Mouse (Mus musculus): ENCODE measurements around the gene Cmss1.

Cmss1 gene

DNA sequence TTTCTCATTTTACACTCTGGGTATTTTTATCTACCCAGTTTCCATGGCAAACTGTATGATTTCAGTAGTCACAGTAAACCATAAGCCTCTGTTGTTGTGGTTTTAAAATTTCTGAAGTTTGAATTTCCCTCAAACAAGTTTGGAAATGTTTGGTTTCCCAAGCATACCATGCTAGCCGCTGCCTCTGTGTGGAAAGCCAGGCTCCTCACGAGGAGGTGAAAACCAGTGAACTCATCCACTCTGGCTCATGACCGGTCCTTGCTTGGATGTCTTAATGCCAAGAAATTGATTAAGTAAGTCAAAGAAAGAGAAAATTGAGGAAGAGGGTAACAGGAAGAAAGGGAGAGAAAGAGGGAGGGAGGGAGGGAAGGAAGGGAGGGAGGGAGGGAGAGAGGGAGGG, 48.4 kb downstream of the Cmss1 start:
- no peak for DNase-seq (ENCODE audit: low read depth)

DNA sequence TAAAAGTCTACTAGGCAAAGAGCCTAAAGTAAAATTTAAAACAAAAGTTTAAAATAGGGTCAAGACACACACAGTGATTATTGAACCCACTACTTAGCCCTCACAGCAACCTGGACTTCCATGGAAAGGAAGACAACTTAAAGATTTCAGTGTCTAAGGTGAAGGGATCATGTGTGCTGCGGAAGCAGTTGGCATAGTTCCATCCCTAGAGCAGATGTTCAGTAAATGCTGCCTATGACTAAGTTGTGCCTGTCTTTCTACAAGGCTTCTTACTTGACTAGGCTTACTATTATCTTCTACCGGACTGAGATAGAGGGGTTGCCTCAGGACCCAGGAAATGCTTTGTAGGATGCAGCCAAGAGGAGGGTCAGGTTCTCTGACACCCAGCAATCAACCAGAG, 50.4 kb downstream of the Cmss1 start:
- no peak for DNase-seq (ENCODE audit: low read depth)

DNA sequence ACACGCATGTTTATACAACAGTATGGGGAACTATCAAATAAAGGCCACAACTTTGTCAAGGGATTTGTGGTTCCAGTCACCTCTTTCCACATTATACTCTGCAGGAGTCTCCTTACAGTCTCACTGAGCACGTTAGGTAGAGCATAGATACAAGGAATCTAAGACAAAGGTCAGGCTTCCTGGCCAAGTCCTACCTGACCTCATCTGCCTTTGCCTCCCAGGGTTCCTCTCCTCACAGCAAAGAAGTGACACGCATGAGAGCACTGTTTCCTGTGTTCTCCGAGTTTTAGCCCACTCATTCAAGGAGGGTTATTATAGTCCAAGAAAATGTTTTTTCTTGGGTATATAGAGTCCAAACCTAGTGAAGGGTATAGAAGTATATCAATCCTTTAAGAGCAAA, 51.0 kb downstream of the Cmss1 start:
- DNase-seq (ENCODE audit: low read depth), result no peak

DNA sequence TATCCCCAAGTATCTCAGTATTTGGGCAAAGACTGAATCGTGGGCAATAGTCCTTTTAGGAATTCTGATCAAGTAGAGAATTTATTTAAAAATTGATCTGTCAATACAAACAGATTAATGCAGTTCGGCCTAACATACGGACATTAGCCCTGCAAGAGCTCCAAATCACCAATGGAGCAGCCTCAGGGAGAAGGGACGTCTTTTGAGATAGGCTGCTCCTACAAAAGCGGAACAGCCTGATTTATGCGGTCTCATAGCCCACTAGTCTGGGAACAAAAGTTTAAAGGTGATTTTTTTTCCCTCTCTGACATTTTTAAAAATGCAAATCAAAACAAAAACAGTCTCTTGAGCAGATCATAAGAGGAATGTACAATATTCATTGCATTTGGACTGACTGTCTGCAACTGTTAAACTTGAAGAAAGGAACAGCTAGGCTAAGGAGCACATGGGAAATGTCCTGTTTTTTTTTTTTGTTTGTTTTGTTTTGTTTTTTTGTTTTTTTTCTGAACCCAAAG, 51.7 kb downstream of the Cmss1 start:
- DNase-seq (ENCODE audit: low read depth), result no peak

DNA sequence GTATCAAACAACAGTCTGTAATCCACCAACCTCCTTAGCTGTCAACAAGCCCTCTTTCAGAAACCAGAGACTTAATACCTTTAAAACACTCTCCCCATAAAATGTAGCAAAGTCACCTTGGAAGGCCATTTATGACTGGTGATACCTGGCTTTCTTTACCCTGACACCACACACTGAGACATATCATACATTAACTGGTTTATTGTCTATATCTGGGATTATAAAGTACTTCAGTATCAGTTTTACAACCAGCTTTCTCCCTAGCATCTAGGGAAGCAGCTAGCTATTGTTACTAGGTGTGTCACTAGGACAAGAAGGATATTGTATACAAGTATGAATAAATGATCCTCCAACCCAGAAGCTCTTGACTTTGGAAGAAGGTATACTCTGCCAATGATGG, 53.4 kb downstream of the Cmss1 start:
- DNase-seq (ENCODE audit: low read depth), result no peak

DNA sequence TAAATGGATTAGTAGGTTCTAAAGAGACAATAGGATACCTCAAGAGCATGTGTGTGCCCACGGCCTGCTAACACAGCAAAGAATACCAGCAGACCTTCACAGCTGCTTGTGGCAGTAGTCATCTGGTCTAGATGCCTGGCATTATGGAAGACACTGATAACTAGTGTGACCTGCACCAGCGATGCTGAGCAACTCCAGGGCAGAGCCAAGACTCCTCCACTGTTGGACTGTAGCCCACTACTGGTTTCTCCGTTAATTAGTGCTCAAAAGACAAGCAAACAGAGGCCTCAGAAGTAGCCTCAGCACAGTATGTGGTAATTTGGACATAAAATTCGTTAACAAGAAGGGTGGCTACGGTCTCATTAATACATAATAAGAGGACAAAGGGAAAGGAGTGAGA, 54.0 kb downstream of the Cmss1 start:
- DNase-seq (ENCODE audit: low read depth), result no peak

DNA sequence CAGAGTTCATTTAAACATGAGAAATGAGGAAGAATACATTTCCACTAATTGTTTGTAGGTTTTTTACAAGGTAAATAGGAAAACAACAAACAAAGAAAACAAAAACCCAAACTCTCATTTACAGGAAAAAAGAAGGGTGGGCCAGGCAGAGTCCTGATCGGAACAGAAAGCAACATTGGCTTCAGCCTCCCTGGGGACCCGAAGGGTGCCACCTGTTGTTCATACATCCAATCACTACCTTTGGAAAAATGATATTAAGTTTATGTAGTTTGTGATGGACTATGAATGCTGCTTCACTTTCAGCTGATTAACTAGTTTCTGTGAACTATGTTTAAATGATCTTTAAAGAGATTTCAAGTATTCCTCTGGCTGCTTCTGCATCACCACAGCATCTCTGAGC, 55.0 kb downstream of the Cmss1 start:
- no peak for DNase-seq (ENCODE audit: low read depth)

DNA sequence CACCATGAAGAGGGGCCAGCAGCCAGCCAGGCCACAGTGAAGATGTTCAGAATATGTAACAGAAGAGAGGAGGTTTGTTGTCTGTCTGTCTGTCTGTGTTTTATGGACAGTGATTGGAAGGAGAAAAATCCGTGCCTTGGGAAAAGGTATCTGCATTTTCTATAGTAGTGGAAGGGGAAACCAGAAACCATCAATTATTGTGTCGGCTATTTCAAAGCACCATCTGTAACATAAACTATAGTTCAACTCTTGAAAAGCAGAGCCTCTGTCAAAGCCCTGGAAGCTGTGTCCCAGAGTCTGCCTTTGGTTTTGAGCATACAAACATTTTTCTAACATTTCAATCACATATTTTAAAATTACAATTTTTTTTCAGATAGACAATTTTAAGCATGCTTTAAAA, 55.8 kb downstream of the Cmss1 start:
- no peak for DNase-seq (ENCODE audit: low read depth)

DNA sequence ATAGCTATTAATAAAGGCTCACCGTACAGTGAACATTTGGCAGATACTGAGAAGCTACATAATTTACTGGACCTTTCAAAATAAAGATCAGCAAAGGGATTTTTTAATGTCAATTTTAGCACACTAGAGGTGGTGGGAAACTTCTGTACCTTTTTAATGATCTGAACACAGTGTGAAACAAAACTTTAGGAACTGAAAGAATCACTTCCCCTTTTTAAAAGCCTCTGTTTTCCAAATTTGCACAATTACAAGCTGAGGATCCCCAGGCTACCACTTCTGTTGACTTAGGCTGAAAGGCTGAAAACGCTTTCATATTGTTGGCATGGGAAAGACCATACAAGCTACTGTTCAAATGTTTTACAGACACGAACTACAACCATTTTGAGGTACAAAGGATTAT, 56.6 kb downstream of the Cmss1 start:
- no peak for DNase-seq (ENCODE audit: low read depth)

DNA sequence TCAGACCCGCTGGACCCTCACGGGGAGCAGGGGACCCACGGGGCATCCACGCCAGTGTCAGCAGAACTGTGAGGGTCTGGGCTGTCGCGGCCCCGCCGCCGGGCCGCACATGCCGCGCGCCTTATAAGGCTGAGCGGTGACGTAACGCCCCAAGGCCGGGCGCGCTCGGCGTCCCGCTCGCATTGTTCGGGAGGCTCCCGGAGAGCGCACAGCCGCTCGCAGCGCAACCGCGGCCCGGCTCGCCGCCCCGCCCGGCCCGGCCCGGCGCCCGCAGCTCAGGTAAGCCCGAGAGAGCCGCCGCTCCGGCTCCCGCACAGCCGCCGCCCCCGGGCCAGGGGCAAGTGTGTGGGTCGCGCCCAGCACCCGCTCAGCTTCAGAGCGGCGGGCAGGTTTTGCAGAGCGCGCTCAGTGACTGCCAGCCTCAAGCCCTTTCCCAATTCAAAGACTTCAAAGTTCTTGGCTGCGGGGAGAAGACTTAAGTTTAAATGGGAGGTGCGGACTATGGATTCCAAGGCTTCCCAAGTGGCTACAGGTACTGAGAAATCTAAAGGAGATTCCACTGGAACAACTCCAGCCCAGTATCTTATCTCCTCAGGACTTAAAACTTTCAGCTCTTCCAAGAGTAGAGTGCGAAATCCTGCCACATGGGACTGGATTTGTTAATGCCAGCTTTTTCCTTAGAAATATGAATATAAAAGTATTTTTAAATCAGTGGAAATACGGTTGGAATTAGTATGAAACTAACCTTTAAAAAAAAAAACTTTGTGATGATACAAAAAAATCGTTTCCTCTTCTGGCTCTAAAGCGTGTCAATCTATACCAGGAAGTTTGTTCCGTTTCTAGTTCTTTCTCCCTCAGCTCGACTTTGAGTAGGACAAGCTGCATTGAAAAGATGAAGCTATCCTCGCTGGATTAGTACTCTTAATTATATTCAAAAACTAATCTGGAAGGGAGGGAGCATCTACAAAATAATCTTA, 57.3 kb downstream of the Cmss1 start:
- peak; percentile 24 for DNase-seq (ENCODE audit: low read depth)

DNA sequence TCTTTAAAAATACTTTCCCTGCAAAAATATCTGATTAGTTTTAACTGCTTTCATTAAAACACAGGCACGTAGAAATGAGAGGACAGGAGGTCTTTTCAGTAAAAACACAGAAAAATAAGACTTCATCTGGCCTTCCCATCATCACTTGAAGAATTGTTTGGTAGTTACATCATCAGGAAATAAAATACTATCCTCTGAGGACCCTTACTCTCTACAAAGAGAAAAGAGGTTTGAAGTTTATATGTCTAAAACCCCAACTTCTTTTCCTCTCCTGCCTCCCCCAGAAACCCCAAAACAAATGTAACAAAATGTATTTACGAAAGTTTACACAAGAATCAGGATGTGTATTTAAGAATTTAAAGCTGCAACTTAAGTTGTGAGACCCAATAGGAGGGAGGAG, 58.1 kb downstream of the Cmss1 start:
- DNase-seq (ENCODE audit: low read depth), result no peak

DNA sequence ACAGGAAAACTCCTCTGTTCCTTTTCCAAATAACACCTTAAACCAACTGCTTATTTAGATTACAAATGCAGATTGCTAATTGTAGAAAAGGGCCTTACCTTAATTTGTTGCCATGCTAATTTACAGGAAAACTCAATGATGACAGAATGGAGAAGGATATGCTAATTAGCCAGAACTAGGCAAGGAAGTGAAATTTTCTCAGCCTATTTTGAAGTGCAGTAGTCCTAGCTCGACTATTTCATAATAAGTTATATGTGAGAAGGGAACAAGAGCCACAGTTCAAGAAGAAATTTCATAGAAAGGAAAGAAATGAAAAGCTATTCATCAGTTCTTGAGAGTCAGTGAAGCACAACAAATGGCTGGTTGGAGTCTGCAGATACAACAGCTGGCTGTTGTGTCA, 60.3 kb downstream of the Cmss1 start:
- DNase-seq (ENCODE audit: low read depth), result no peak

DNA sequence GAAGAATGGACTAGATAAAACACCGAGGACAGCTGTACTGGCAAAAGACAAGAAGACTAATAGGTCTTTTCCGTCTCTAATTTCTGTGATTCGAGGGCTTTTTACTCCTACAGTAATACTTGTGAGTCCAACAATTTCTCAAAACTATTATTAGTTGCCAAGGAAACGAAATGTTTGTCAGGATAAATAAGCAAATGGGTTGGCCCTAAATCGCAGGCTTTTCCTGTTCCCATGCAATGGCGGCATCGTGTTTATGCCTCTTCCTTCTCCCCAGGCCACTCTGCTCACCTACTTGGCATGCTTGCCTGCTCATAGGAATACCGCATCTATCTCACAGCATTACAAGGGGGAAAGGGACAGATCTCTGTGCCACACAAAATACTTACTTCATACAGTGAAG, 62.2 kb downstream of the Cmss1 start:
- no peak for DNase-seq (ENCODE audit: low read depth)

DNA sequence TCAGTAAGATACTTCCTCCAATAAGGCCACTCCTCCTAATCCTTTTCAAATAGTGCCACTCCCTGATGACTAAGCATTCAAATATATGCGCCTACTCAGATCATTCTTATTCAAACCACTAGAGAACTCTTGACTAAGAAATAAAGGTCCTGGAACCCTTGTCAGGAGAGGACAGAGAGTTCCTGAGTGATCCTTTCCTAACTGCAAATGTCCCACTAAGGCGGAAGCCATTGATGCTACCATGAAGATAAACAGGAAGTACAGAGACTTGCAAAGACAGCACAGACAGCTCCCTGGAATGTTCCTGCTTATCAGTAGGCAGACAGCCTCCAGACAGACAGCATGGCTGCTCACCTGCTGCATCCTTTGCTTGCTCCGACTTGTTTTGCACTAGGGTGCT, 63.4 kb downstream of the Cmss1 start:
- no peak for DNase-seq (ENCODE audit: low read depth)

DNA sequence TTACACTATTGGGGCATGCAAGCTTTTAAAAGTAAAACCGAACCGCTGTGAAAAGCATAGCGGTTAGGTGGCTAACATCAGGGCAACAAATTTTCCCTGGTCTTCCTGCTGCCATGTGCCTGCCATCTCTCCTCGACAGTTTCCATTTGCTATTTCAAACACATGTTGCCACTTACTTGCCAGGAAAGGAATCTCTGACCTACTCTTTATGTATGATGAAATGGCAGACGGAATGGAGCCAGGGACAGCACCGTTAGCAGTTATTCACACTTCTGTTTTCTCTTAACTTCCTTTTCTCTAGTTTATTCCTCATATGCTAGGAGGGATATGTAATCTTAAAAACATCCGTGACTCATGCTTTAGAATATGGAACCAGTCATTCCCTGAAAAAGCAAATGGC, 70.2 kb downstream of the Cmss1 start:
- DNase-seq (ENCODE audit: low read depth), result no peak

DNA sequence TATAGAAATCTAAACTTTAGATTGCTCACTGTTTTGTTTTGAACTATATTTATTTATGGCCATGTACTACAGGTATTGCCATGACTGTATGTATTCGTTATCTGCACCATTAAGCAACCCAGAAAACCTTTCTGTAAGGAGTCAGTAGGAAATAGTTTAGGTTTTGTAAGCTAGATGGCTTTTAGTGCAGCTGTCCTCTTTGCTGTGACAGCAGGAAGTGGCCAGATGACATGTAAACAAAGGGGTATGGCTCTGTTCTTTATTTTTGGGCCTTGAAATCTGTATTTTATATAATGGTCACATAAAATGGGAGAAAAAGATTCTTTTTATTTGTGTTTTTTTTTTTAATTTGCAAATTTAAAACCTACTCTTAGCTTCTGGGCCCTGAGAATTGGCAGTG, 71.9 kb downstream of the Cmss1 start:
- DNase-seq (ENCODE audit: low read depth), result no peak

DNA sequence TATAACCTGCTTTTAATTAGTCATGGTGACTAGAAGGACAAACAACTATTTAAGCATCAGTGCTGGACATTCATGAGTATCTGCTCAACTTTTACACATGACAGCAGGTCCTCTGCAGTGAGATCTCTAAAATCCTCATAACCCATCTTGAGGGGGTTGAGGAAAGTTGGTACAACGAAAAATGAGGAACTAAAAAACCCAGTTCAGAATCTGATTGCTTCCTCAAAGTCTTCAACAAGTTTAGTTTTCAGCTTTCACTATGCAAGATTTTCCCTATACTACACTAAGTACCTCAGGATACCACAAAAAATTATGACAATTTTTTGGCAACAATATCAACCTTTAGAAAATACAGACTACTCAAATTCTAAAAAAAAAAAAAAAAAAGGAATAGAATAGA, 72.3 kb downstream of the Cmss1 start:
- no peak for DNase-seq (ENCODE audit: low read depth)

DNA sequence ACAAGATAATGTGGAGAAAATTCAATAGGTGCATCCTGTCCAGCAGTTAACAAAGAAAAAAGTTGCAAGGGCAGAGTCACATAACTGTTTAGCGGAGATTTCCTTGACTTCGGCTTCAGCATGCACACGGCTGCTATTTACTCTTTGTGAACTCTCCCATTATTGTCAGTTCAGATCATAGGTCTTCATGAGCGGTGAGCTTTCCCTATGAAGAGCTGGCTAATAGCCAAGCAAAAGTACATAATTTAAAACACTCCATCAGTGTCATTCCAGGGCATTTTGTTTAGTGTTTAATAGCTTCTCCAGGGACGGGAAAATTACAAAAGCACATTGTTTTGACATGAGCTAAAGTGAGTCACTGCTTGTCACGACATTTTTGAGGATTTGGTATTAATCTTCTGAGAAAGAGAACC, 74.6 kb downstream of the Cmss1 start:
- DNase-seq (ENCODE audit: low read depth), result no peak

DNA sequence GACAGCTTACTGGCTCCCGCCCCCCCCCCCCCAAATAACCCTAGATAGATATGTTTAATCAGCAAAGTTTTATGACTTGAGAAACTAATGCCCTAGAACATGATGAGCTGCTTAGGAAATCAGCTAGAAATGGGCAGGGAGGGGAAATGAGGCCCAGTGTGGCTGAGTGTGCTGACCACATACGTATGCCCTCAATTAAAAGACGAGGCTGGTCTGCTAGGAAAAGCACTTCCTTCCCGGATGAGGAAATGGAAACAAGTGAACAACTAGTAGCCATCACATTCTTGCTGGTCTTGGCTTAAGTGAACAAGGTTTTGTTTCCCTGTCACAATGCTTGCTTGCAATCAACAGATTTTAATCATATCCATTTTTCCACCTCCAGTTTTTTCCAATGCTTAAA, 76.1 kb downstream of the Cmss1 start:
- DNase-seq (ENCODE audit: low read depth), result no peak

DNA sequence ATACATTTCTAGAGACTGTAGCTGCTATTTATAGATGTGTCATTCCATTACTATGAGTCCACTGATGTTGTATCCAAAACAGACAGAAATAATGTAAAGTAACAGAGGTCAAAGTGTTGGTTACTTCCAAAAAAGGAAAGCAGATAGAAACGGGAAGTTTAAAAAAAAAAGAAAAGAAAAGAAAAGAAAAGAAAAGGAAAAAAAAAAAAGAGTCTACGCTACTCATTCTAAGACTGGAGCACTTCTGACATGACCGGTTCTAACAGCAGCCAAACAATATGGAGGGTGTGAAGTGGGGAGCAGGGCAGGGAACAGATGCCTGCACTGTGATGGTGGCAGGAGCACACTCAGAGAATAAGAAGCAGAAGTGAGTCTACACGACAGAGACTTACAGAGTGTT, 78.2 kb downstream of the Cmss1 start:
- DNase-seq (ENCODE audit: low read depth), result no peak

DNA sequence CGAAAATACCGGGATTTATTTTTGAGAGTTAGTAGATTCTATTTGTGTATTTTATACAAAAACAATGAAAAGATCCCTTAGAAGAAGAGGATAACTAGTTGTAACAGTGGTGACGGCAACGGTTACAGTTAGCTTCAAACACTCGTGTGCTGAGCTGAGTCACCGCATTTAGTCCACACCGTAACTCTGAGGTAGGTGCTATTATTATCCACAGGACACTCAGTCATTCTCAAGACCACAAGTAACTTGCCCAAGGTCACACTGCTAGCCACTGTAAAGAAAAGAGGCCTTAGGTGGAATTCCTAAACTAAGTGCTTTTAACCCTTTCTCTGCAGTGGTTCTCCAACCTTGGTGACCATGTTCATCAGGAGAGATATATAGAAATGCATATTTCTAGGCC, 79.8 kb downstream of the Cmss1 start:
- DNase-seq (ENCODE audit: low read depth), result no peak

DNA sequence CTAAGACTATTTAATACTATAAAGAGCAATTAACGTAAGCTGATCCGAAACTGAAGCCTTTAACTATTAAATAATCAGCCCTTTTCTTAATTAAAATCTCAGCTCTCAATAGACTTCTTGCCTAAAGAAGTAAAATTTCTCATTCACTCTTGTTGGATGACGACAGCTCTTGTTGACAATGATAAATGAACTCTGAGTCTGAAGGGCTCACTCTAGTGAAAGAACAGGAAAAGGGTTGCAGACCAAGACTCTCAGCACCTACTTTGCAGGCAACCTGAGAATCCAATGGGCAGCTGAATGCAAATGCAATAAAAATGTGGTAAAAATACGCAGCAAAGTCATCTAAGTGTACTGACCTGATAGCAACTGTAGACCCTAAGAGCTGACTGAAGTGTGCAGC, 81.2 kb downstream of the Cmss1 start:
- DNase-seq (ENCODE audit: low read depth), result no peak

DNA sequence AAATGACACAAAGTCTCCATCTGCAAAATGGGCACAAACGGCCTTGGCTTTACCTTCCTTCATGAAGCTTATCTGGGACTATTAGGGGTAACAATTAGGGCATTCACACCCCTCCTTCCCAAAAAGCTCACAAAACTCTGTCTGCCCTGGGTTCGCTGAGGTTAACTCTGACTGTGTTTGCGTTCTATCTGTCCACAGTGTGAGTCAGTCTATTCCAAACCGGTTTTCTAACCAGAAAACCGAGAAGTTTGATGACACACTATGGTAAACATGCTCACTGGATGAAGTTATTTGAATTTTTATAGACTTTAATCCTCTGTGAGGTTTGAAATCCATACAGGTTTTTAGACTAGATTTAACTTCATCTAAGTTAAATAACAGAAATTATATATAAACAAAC, 81.6 kb downstream of the Cmss1 start:
- no peak for DNase-seq (ENCODE audit: low read depth)

DNA sequence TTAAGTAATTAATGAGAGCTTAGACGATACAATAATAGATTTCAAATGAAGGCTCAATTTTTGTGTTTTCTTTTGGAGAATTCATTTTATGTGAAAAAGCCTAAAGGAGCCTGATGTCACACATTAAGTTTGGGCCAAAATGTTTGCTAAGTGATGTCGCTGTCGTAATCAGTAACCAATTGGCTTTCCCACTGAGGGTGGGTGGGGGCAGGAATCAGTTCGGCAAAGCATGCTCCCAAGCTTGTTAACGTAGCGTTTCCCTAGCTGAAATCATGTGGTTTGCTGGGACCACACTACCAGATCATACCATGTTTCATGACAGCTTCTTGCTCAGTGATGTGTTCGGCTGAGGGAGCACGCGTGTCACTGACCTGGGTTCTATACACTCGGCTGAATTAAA, 91.0 kb downstream of the Cmss1 start:
- no peak for DNase-seq (ENCODE audit: low read depth)
